Mouse (Mus musculus): ENCODE measurements at regions not wholly inside any gene's neighbourhood (a gene's known extent, or its start where the extent isn't known, plus 50 kb on each side); places are given as distances from the start of the nearest gene placed in this dataset.
"Not testable (repeated sequence)": the region's sequence is repeated elsewhere in the genome, so short reads cannot be mapped to it uniquely, and the experiment has no call there.

GRCm38 (mm10) chr14:53369776-53370175 lies 874.2 kb upstream of the Olfr1507 start:
- TF ChIP-seq CTCF (IDR thresholded peaks at IDR 0.05; ENCODE audit: control insufficient read depth, insufficient read depth, insufficient replicate concordance, low read depth, low read length): no peak
- no peak for TF ChIP-seq POLR2A (IDR thresholded peaks at IDR 0.05; ENCODE audit: control insufficient read depth, low read depth, low read length)
- Histone ChIP-seq H3K36me3 (ENCODE audit: control insufficient read depth, insufficient read depth, low read length) (no peaks in the 10 kb centered on the region), H3K27me3 (ENCODE audit: control insufficient read depth, insufficient read depth, low read length) (no peaks in the 10 kb centered on the region), H3K27ac (ENCODE audit: control insufficient read depth, insufficient read depth, low read depth, low read length) (no peak overlapping the region), H3K4me3 (ENCODE audit: control insufficient read depth, low read depth, low read length) (no peak overlapping the region), H3K4me1 (ENCODE audit: control insufficient read depth, insufficient read depth, low read length) (no peaks in the 10 kb centered on the region)

GRCm38 (mm10) chr14:53367420-53367819 lies 871.9 kb upstream of the Olfr1507 start:
- H3K27me3 ChIP-seq (ENCODE audit: control insufficient read depth, insufficient read depth, low read length); H3K27ac ChIP-seq (ENCODE audit: control insufficient read depth, insufficient read depth, low read depth, low read length); H3K4me1 ChIP-seq (ENCODE audit: control insufficient read depth, insufficient read depth, low read length); H3K36me3 ChIP-seq (ENCODE audit: control insufficient read depth, insufficient read depth, low read length); H3K4me3 ChIP-seq (ENCODE audit: control insufficient read depth, low read depth, low read length): not testable (repeated sequence)

- H3K27ac ChIP-seq (ENCODE audit: control insufficient read depth, insufficient read depth, low read depth, low read length); H3K36me3 ChIP-seq (ENCODE audit: control insufficient read depth, insufficient read depth, low read length); H3K4me1 ChIP-seq (ENCODE audit: control insufficient read depth, insufficient read depth, low read length); H3K4me3 ChIP-seq (ENCODE audit: control insufficient read depth, low read depth, low read length); H3K27me3 ChIP-seq (ENCODE audit: control insufficient read depth, insufficient read depth, low read length): not testable (repeated sequence)
Observed at GRCm38 (mm10) chr14:53363995-53364394, 868.4 kb upstream of the Olfr1507 start.

- not testable (repeated sequence) for H3K36me3 ChIP-seq (ENCODE audit: control insufficient read depth, insufficient read depth, low read length); H3K4me1 ChIP-seq (ENCODE audit: control insufficient read depth, insufficient read depth, low read length); H3K27me3 ChIP-seq (ENCODE audit: control insufficient read depth, insufficient read depth, low read length); H3K4me3 ChIP-seq (ENCODE audit: control insufficient read depth, low read depth, low read length); H3K27ac ChIP-seq (ENCODE audit: control insufficient read depth, insufficient read depth, low read depth, low read length)
Observed at GRCm38 (mm10) chr14:53362054-53362453, 866.5 kb upstream of the Olfr1507 start.

- H3K4me1 ChIP-seq (ENCODE audit: control insufficient read depth, insufficient read depth, low read length); H3K27me3 ChIP-seq (ENCODE audit: control insufficient read depth, insufficient read depth, low read length); H3K27ac ChIP-seq (ENCODE audit: control insufficient read depth, insufficient read depth, low read depth, low read length): not testable (repeated sequence)
Observed at GRCm38 (mm10) chr14:53357498-53357897, 861.9 kb upstream of the Olfr1507 start.

GRCm38 (mm10) chr14:53356783-53357182 lies 861.2 kb upstream of the Olfr1507 start:
- not testable (repeated sequence) for H3K27me3 ChIP-seq (ENCODE audit: control insufficient read depth, insufficient read depth, low read length); H3K27ac ChIP-seq (ENCODE audit: control insufficient read depth, insufficient read depth, low read depth, low read length); H3K36me3 ChIP-seq (ENCODE audit: control insufficient read depth, insufficient read depth, low read length); H3K4me1 ChIP-seq (ENCODE audit: control insufficient read depth, insufficient read depth, low read length); H3K4me3 ChIP-seq (ENCODE audit: control insufficient read depth, low read depth, low read length)

More at GRCm38 (mm10) chr14:53357498-53357897, 861.9 kb upstream of the Olfr1507 start:
- H3K36me3 ChIP-seq (ENCODE audit: control insufficient read depth, insufficient read depth, low read length); H3K4me3 ChIP-seq (ENCODE audit: control insufficient read depth, low read depth, low read length): not testable (repeated sequence)

- not testable (repeated sequence) for H3K4me3 ChIP-seq (ENCODE audit: control insufficient read depth, low read depth, low read length); H3K27me3 ChIP-seq (ENCODE audit: control insufficient read depth, insufficient read depth, low read length); H3K36me3 ChIP-seq (ENCODE audit: control insufficient read depth, insufficient read depth, low read length); H3K27ac ChIP-seq (ENCODE audit: control insufficient read depth, insufficient read depth, low read depth, low read length); H3K4me1 ChIP-seq (ENCODE audit: control insufficient read depth, insufficient read depth, low read length)
Observed at GRCm38 (mm10) chr14:53351457-53351856, 855.9 kb upstream of the Olfr1507 start.

- H3K36me3 ChIP-seq (ENCODE audit: control insufficient read depth, insufficient read depth, low read length); H3K4me1 ChIP-seq (ENCODE audit: control insufficient read depth, insufficient read depth, low read length); H3K4me3 ChIP-seq (ENCODE audit: control insufficient read depth, low read depth, low read length); H3K27ac ChIP-seq (ENCODE audit: control insufficient read depth, insufficient read depth, low read depth, low read length); H3K27me3 ChIP-seq (ENCODE audit: control insufficient read depth, insufficient read depth, low read length): not testable (repeated sequence)
Observed at GRCm38 (mm10) chr14:53350780-53351179, 855.2 kb upstream of the Olfr1507 start.

- not testable (repeated sequence) for H3K4me3 ChIP-seq (ENCODE audit: control insufficient read depth, low read depth, low read length); H3K27ac ChIP-seq (ENCODE audit: control insufficient read depth, insufficient read depth, low read depth, low read length); H3K4me1 ChIP-seq (ENCODE audit: control insufficient read depth, insufficient read depth, low read length); H3K36me3 ChIP-seq (ENCODE audit: control insufficient read depth, insufficient read depth, low read length); H3K27me3 ChIP-seq (ENCODE audit: control insufficient read depth, insufficient read depth, low read length)
Observed at GRCm38 (mm10) chr14:53349111-53349510, 853.6 kb upstream of the Olfr1507 start.

GRCm38 (mm10) chr14:53345568-53345967 lies 850.0 kb upstream of the Olfr1507 start:
- H3K36me3 ChIP-seq (ENCODE audit: control insufficient read depth, insufficient read depth, low read length); H3K4me3 ChIP-seq (ENCODE audit: control insufficient read depth, low read depth, low read length); H3K27me3 ChIP-seq (ENCODE audit: control insufficient read depth, insufficient read depth, low read length); H3K4me1 ChIP-seq (ENCODE audit: control insufficient read depth, insufficient read depth, low read length); H3K27ac ChIP-seq (ENCODE audit: control insufficient read depth, insufficient read depth, low read depth, low read length): not testable (repeated sequence)

- not testable (repeated sequence) for H3K4me3 ChIP-seq (ENCODE audit: control insufficient read depth, low read depth, low read length); H3K27ac ChIP-seq (ENCODE audit: control insufficient read depth, insufficient read depth, low read depth, low read length); H3K27me3 ChIP-seq (ENCODE audit: control insufficient read depth, insufficient read depth, low read length); H3K36me3 ChIP-seq (ENCODE audit: control insufficient read depth, insufficient read depth, low read length); H3K4me1 ChIP-seq (ENCODE audit: control insufficient read depth, insufficient read depth, low read length)
Observed at GRCm38 (mm10) chr14:53343849-53344248, 848.3 kb upstream of the Olfr1507 start.

GRCm38 (mm10) chr14:53339167-53339566 lies 843.6 kb upstream of the Olfr1507 start:
- H3K4me1 ChIP-seq (ENCODE audit: control insufficient read depth, insufficient read depth, low read length); H3K36me3 ChIP-seq (ENCODE audit: control insufficient read depth, insufficient read depth, low read length); H3K27ac ChIP-seq (ENCODE audit: control insufficient read depth, insufficient read depth, low read depth, low read length); H3K4me3 ChIP-seq (ENCODE audit: control insufficient read depth, low read depth, low read length); H3K27me3 ChIP-seq (ENCODE audit: control insufficient read depth, insufficient read depth, low read length): not testable (repeated sequence)

Data from testis, adult 2 months (tissue).